Mouse (Mus musculus): ENCODE results near the gene Ndufc2. TPM values are rescaled to one million over a fixed set of nuclear protein-coding genes. Genes with fewer than 3 reads are reported as not detected.

Gene Ndufc2
- polyA plus RNA-seq, 1 experiment from 2014 or later = 223 TPM

DNA sequence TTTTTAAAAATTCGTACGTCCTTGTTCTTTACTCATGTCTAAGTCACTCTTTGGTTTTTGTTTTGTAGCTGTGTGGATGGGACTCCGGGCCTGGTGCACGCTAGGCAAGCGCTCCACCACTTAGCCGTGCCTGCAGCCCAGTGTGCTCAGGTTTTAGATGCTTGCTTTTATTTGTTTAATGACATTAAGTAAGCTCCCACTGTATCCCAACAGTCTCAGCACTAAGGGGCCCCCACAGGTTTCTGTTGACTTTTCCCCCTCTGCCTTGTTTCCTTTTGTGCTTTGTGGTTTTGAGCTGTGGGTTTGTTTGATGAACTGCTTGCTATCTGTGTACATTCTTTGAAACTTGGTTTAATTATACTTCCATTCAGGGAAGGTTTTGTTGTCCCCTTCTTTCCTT lies 52.4 kb downstream of the Ndufc2 start:
- ATAC-seq (no peak), DNase-seq (ENCODE audit: low read depth, low spot score) (no peak)
- TF ChIP-seq CTCF (IDR thresholded peaks at IDR 0.05) = no peak
- CTCF ChIA-PET = interaction anchor here (1.7 kb wide), 1 partner anchor 14 kb away, joined by 5 read pairs; no protein-coding TSS in a partner anchor
- H3K27me3 ChIP-seq = no peaks in the 10 kb centered on the region
- in situ Hi-C loops (cut with MboI; ENCODE audit: low pct_unique_long_range_greater_than_20kb) = no loop called here
- POLR2A ChIA-PET = no interaction called here

DNA sequence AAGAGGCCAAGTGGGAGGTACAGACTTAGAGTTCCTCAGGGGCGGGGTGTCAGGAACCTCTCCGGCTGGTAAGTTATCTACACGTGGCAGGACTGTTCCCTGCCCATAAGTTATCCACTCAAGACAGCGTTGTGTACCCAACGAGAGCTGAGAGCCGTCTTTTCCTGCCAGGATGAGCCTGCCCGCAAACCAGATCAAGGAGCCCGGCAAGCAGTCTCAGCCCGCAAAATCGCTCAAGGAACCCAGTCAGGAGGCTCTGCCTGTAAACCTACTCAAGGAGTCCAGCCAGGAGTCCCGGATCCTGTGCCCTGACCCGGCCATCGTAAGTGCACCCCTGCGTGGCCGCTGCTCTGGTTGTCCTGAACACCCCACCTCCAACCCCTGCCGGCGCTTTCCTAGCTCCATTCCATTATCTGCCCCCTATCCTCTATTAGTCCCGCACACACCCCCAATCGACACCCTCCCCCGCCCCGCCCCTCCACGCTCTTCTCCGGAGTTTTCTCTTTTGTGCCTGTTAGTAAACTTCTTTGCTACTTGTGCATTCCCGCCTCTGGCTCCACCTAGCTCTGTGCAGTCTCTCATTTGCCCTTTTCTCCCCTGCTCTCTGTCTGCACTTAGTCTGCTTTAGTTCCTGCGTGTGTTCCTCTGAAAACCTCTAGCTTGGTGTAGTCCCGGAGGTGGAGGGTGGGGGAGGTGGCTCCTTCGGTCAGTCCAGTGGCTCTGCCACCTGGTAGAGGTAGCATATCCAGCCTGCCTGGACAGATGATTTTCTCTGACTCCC lies 53.5 kb downstream of the Ndufc2 start:
- CTCF ChIA-PET = no interaction called here
- ATAC-seq (no peak), DNase-seq (ENCODE audit: low read depth, low spot score) (no peak)
- in situ Hi-C loops (cut with MboI; ENCODE audit: low pct_unique_long_range_greater_than_20kb) = no loop called here
- no peaks in the 10 kb centered on the region for H3K27me3 ChIP-seq
- TF ChIP-seq CTCF (IDR thresholded peaks at IDR 0.05) = no peak
- POLR2A ChIA-PET = no interaction called here

DNA sequence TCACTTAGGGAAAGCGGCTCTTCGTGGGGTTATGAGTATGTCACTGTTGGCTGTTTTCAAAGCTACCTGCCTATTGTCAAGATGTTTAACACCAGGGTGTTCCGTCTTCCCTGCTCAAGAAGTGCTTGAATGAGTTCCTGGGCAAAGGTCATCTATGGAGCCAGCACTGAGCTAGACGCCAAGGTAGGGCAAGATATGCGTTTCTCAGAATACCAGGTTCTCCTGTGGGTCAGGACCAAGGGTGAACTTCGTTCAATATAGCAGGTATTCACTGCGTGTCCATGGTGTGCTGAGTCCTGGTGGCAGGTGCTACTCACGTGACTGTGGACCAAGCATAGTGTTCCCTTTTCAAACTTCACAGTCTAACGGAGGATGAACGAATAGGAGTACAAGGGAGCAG lies 55.0 kb downstream of the Ndufc2 start:
- TF ChIP-seq CTCF (IDR thresholded peaks at IDR 0.05) = no peak
- ATAC-seq (no peak), DNase-seq (ENCODE audit: low read depth, low spot score) (no peak)
- in situ Hi-C loops (cut with MboI; ENCODE audit: low pct_unique_long_range_greater_than_20kb) = no loop called here
- CTCF ChIA-PET = interaction anchor here (1.3 to 1.5 kb wide), 2 partner anchors 20 to 30 kb away, joined by 3 read pairs; no protein-coding TSS in a partner anchor
- H3K27me3 ChIP-seq = no peaks in the 10 kb centered on the region
- POLR2A ChIA-PET = interaction anchor here (1.1 kb wide), 1 partner anchor 24 kb away, joined by 4 read pairs; no protein-coding TSS in a partner anchor

DNA sequence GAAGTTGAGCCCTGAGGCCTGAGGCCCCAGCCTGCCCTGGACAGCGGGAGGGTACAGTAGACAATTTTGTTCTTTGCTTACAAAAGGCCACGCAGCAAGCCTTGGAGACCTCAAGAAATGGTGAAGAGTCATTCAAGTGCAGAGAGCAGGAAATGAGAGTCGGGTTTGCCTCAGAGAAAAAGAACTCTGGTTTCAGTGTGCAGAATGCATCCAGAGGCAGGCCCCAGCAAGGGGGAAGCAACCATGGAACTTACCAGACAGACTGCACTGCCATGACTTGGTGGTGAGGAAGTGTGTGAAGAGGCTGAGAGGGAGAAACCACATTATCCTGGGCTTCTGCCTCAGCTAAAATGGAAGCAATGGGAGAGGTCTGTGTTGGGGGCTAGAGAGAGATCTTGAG lies 55.8 kb downstream of the Ndufc2 start:
- POLR2A ChIA-PET = no interaction called here
- in situ Hi-C loops (cut with MboI; ENCODE audit: low pct_unique_long_range_greater_than_20kb) = no loop called here
- DNase-seq (ENCODE audit: low read depth, low spot score) = no peak
- no peak for TF ChIP-seq CTCF (IDR thresholded peaks at IDR 0.05)
- ATAC-seq = no peak
- CTCF ChIA-PET = interaction anchor here (1.3 to 1.5 kb wide), 2 partner anchors 21 to 31 kb away, joined by 3 read pairs; no protein-coding TSS in a partner anchor
- no peaks in the 10 kb centered on the region for H3K27me3 ChIP-seq

Other genes starting within 250 kb of the Ndufc2 start
- gene Usp35, start 68.0 kb upstream of the Ndufc2 start, polyA plus RNA-seq (2021) = 10.0 TPM
- gene Kctd21, start 67.7 kb upstream of the Ndufc2 start, polyA plus RNA-seq (2021) = 5.1 TPM
- gene Alg8, start 28.4 kb upstream of the Ndufc2 start, polyA plus RNA-seq (2021) = 18.1 TPM
- gene Thrsp, start 17.7 kb downstream of the Ndufc2 start, polyA plus RNA-seq (2021) = 0.05 TPM
- not detected for gene Kctd14, start 51.3 kb downstream of the Ndufc2 start, polyA plus RNA-seq (2021)
- 42.6 TPM for gene Ints4, start 81.0 kb downstream of the Ndufc2 start, polyA plus RNA-seq (2021)
- 23.1 TPM for gene Aamdc, start 179.5 kb downstream of the Ndufc2 start, polyA plus RNA-seq (2021)
- 22.8 TPM for gene Rsf1, start 179.9 kb downstream of the Ndufc2 start, polyA plus RNA-seq (2021)

All from Patski (cell line).